Mouse (Mus musculus): ENCODE results near the gene Ddc. TPM values are rescaled to one million over a fixed set of nuclear protein-coding genes. Genes with fewer than 3 reads are reported as not detected.

Gene Ddc
- total and polyA plus RNA-seq, 2 experiments from 2014 or later = 8.6 to 13.6 TPM

GRCm38 (mm10) chr11:11776071-11776821 is 121.7 kb downstream of the Ddc start:
- no peak for TF ChIP-seq CTCF (IDR thresholded peaks at IDR 0.05; ENCODE audit: low read depth)
- no peak overlapping the region for H3K4me3 ChIP-seq (ENCODE audit: low read depth, low read length)
- H3K4me1 ChIP-seq (ENCODE audit: insufficient read depth) = no peaks in the 10 kb centered on the region
- H3K27me3 ChIP-seq (ENCODE audit: insufficient read depth, low read length) = no peaks in the 10 kb centered on the region
- ATAC-seq = no peak
- no peaks in the 10 kb centered on the region for H3K9me3 ChIP-seq (ENCODE audit: low read length)
- no peak overlapping the region for H3K4me2 ChIP-seq (ENCODE audit: low read depth)
- 74% methylated on average over 4 of the region's 4 CpGs for WGBS
- no peak overlapping the region for H3K9ac ChIP-seq
- DNase-seq = no peak
- H3K36me3 ChIP-seq (ENCODE audit: insufficient read depth) = no peaks in the 10 kb centered on the region
- no peak overlapping the region for H3K27ac ChIP-seq (ENCODE audit: low read depth, low read length)

GRCm38 (mm10) chr11:11774893-11775292 is 123.1 kb downstream of the Ddc start:
- H3K36me3 ChIP-seq (ENCODE audit: insufficient read depth) = no peaks in the 10 kb centered on the region
- H3K27me3 ChIP-seq (ENCODE audit: insufficient read depth, low read length) = no peaks in the 10 kb centered on the region
- no peak overlapping the region for H3K27ac ChIP-seq (ENCODE audit: low read depth, low read length)
- TF ChIP-seq CTCF (IDR thresholded peaks at IDR 0.05; ENCODE audit: low read depth) = no peak
- no peak for ATAC-seq
- no peaks in the 10 kb centered on the region for H3K9me3 ChIP-seq (ENCODE audit: low read length)
- H3K9ac ChIP-seq = no peak overlapping the region
- H3K4me1 ChIP-seq (ENCODE audit: insufficient read depth) = no peaks in the 10 kb centered on the region
- DNase-seq = no peak
- 92% methylated on average over 5 of the region's 5 CpGs for WGBS
- no peak overlapping the region for H3K4me3 ChIP-seq (ENCODE audit: low read depth, low read length)
- no peak overlapping the region for H3K4me2 ChIP-seq (ENCODE audit: low read depth)

GRCm38 (mm10) chr11:11774384-11774783 is 123.6 kb downstream of the Ddc start:
- no peak overlapping the region for H3K27ac ChIP-seq (ENCODE audit: low read depth, low read length)
- TF ChIP-seq CTCF (IDR thresholded peaks at IDR 0.05; ENCODE audit: low read depth) = no peak
- no peak overlapping the region for H3K9ac ChIP-seq
- H3K9me3 ChIP-seq (ENCODE audit: low read length) = no peaks in the 10 kb centered on the region
- no peaks in the 10 kb centered on the region for H3K27me3 ChIP-seq (ENCODE audit: insufficient read depth, low read length)
- H3K4me3 ChIP-seq (ENCODE audit: low read depth, low read length) = no peak overlapping the region
- ATAC-seq = no peak
- no peak for DNase-seq
- no peaks in the 10 kb centered on the region for H3K36me3 ChIP-seq (ENCODE audit: insufficient read depth)
- WGBS = 98% methylated on average over 4 of the region's 4 CpGs
- H3K4me1 ChIP-seq (ENCODE audit: insufficient read depth) = no peaks in the 10 kb centered on the region
- no peak overlapping the region for H3K4me2 ChIP-seq (ENCODE audit: low read depth)

GRCm38 (mm10) chr11:11772196-11772595 is 125.7 kb downstream of the Ddc start:
- Histone ChIP-seq H3K27me3 (ENCODE audit: insufficient read depth, low read length) (no peaks in the 10 kb centered on the region), H3K4me1 (ENCODE audit: insufficient read depth) (no peaks in the 10 kb centered on the region), H3K4me2 (ENCODE audit: low read depth) (no peak overlapping the region), H3K36me3 (ENCODE audit: insufficient read depth) (no peaks in the 10 kb centered on the region), H3K4me3 (ENCODE audit: low read depth, low read length) (no peak overlapping the region), H3K9me3 (ENCODE audit: low read length) (no peaks in the 10 kb centered on the region), H3K27ac (ENCODE audit: low read depth, low read length) (no peak overlapping the region), H3K9ac (no peak overlapping the region)
- no peak for ATAC-seq
- no peak for TF ChIP-seq CTCF (IDR thresholded peaks at IDR 0.05; ENCODE audit: low read depth)
- no peak for DNase-seq
- WGBS = 97% methylated on average over 4 of the region's 4 CpGs

- no peak for TF ChIP-seq CTCF (IDR thresholded peaks at IDR 0.05; ENCODE audit: low read depth)
- no peaks in the 10 kb centered on the region for H3K27me3 ChIP-seq (ENCODE audit: insufficient read depth, low read length)
- WGBS = 88% methylated on average over 3 of the region's 3 CpGs
Observed at GRCm38 (mm10) chr11:11770691-11771090, 127.3 kb downstream of the Ddc start.

GRCm38 (mm10) chr11:11769281-11769680 is 128.7 kb downstream of the Ddc start:
- H3K27me3 ChIP-seq (ENCODE audit: insufficient read depth, low read length) = no peaks in the 10 kb centered on the region
- H3K27ac ChIP-seq (ENCODE audit: low read depth, low read length) = no peak overlapping the region
- H3K9ac ChIP-seq = no peak overlapping the region
- H3K9me3 ChIP-seq (ENCODE audit: low read length) = no peaks in the 10 kb centered on the region
- H3K4me3 ChIP-seq (ENCODE audit: low read depth, low read length) = no peak overlapping the region
- no peak for TF ChIP-seq CTCF (IDR thresholded peaks at IDR 0.05; ENCODE audit: low read depth)
- no peak overlapping the region for H3K4me2 ChIP-seq (ENCODE audit: low read depth)
- no peaks in the 10 kb centered on the region for H3K4me1 ChIP-seq (ENCODE audit: insufficient read depth)
- ATAC-seq (no peak), DNase-seq (no peak)
- no peaks in the 10 kb centered on the region for H3K36me3 ChIP-seq (ENCODE audit: insufficient read depth)
- WGBS = 94% methylated on average over 20 of the region's 20 CpGs

More at GRCm38 (mm10) chr11:11770691-11771090, 127.3 kb downstream of the Ddc start:
- H3K9me3 ChIP-seq (ENCODE audit: low read length) = no peaks in the 10 kb centered on the region
- ATAC-seq (no peak), DNase-seq (no peak)
- no peak overlapping the region for H3K9ac ChIP-seq
- H3K36me3 ChIP-seq (ENCODE audit: insufficient read depth) = no peaks in the 10 kb centered on the region
- no peaks in the 10 kb centered on the region for H3K4me1 ChIP-seq (ENCODE audit: insufficient read depth)
- no peak overlapping the region for H3K27ac ChIP-seq (ENCODE audit: low read depth, low read length)
- no peak overlapping the region for H3K4me3 ChIP-seq (ENCODE audit: low read depth, low read length)
- no peak overlapping the region for H3K4me2 ChIP-seq (ENCODE audit: low read depth)

GRCm38 (mm10) chr11:11768057-11768456 is 129.9 kb downstream of the Ddc start:
- no peaks in the 10 kb centered on the region for H3K36me3 ChIP-seq (ENCODE audit: insufficient read depth)
- WGBS = 95% methylated on average over 2 of the region's 2 CpGs
- no peak for DNase-seq
- H3K4me1 ChIP-seq (ENCODE audit: insufficient read depth) = no peaks in the 10 kb centered on the region
- no peak for ATAC-seq
- H3K27ac ChIP-seq (ENCODE audit: low read depth, low read length) = no peak overlapping the region
- no peak overlapping the region for H3K4me2 ChIP-seq (ENCODE audit: low read depth)
- H3K4me3 ChIP-seq (ENCODE audit: low read depth, low read length) = no peak overlapping the region
- no peak for TF ChIP-seq CTCF (IDR thresholded peaks at IDR 0.05; ENCODE audit: low read depth)
- no peak overlapping the region for H3K9ac ChIP-seq
- H3K9me3 ChIP-seq (ENCODE audit: low read length) = no peaks in the 10 kb centered on the region
- no peaks in the 10 kb centered on the region for H3K27me3 ChIP-seq (ENCODE audit: insufficient read depth, low read length)

Measured in forebrain, postnatal 0 days (tissue).